Mouse (Mus musculus) bone marrow macrophage, adult 2 months (primary cell): ENCODE results near the gene Slc6a15.

Source experiments
- CTCF ChIP-seq: IDR thresholded peaks from 2 replicates; pipeline ENCODE4 v1.5.1; 2012; ENCODE audit warnings: low read depth, mild to moderate bottlenecking, low read length, moderate library complexity
- POLR2A ChIP-seq: IDR thresholded peaks from 2 replicates; pipeline ENCODE4 v1.6.1; 2012; ENCODE audit warnings: mild to moderate bottlenecking, low read depth, low read length, borderline replicate concordance

DNA sequence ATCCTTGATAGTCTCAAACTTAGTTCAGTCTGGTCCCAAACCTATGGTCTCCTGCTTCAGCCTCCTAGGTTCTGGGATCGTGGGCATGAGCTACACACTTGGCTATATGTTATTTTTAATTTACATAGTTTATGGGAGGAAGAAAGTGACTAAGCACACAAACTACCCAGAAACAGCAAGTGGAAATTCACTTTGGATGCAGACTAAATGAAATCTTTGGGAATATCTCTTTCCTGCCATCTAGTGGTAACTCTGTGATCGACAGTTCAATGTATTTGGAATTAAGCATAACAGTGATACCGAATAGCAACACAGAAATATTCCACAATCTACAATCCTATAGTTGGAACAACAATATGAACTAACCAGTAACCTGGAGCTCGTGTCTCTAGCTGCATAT, 34.6 kb downstream of the Slc6a15 start:
- TF ChIP-seq CTCF (no peak), POLR2A (no peak)
